Mouse (Mus musculus) liver, adult 2 months (tissue): ENCODE measurements at regions not wholly inside any gene's neighbourhood (a gene's known extent, or its start where the extent isn't known, plus 50 kb on each side); places are given as distances from the start of the nearest gene placed in this dataset.

Experiments
- CTCF ChIP-seq: fragments of 200-500 bp; IDR thresholded peaks from 2 replicates; pipeline ENCODE4 v1.5.1; 2011; ENCODE audit warnings: low read depth, low read length, control low read depth
- POLR2A ChIP-seq: fragments of 200-500 bp; IDR thresholded peaks from 2 replicates; pipeline ENCODE4 v1.6.1; 2011; ENCODE audit warnings: low read length, control low read depth; ENCODE audit not compliant: insufficient read depth; ENCODE audit errors: extremely low read depth

- TF ChIP-seq POLR2A (no peak), CTCF (no peak)
These were observed 155.9 kb upstream of the Gm12728 start for GRCm38 (mm10) chr4:105633789-105634188.
